Mouse (Mus musculus) C3H10T1/2 (cell line): ENCODE measurements around the gene Clec2l. TPM values are rescaled to one million over a fixed set of nuclear protein-coding genes. Genes with fewer than 3 reads are reported as not detected.

Experiments used
- polyA plus RNA-seq, 2 experiments: library from polyadenylated mRNA; unstranded; fragments of >200 nt; fragmentation: generic; extraction: Trizol; gene quantifications; one replicate each; pipeline ENCODE4 v1.2.1; 2012; ENCODE audit warnings: missing spikeins in 2 of 2

Gene Clec2l
- under 1 TPM; 0.33 to 0.73 TPM for polyA plus RNA-seq

DNA sequence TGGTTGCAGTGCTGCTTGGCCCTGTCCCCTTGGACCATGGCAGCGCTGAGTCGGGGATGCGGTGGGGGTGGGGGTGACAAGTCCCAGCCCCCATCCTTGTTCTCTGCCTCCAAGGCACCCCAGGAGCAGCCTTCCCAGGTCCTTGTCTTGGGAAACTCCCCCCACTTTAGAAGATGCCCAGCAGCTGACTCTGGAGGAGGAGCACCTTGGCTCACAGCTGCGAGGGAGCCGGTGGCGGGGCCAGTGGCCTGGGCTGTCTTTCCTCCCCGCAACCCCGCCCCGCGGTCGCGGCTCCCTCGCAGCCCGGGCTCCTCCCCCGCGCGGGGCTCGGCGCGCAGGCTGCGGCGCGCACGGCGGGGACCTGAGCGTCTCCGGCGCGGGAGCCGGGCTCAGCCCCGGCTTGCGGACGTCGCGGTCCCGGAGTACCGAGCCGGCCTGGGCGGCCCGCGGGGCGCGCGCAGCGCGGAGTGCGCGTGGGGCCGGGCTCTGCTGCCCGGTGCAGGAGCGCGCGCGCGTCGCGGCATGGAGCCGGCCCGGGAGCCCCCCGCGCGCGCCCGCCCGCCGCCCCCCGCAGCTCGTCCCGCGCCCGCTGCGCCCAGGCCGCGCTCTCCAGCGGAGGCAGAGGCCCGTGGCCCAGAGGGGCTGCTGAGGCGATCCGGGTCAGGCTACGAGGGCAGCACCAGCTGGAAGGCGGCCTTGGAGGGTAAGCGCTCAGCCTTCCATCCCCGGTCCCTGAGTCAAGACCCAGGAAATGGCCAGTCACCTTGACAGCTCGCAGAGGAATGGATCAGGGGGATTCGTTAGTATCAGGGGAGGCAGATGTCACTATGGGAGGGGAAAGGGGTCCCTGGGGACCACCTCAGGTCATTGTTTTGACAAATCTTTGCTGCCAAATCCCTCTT lies at the start of gene Clec2l:
Gene Clec2l, plus strand, starts transcription at position 356 of the 902 bp plus-strand sequence.

GRCm38 (mm10) chr6:38636852-38637618 lies 25.8 kb upstream of the Clec2l start, which contains the start of gene Klrg2:
Klrg2 (minus strand) TSS chr6:38637242.

Other genes starting within 250 kb of the Clec2l start
- gene Ubn2, start 229.1 kb upstream of the Clec2l start, polyA plus RNA-seq = 1 to 10 TPM in 1 of 2 experiments, under 1 TPM in 1; 0.39 to 2.8 TPM
- 100 to 1,000 TPM; 116 to 151 TPM for gene Fmc1, start 129.6 kb upstream of the Clec2l start, polyA plus RNA-seq
- gene Luc7l2, start 111.7 kb upstream of the Clec2l start, polyA plus RNA-seq = 10 to 100 TPM in 1 of 2 experiments, 1 to 10 TPM in 1; 3.3 to 20.4 TPM
- 1 to 10 TPM; 2.8 to 5.1 TPM for gene Klrg2, start 25.8 kb upstream of the Clec2l start, polyA plus RNA-seq
- gene Tbxas1, start 212.3 kb downstream of the Clec2l start, polyA plus RNA-seq = under 1 TPM; 0.12 to 0.19 TPM
- gene Hipk2, start 213.1 kb downstream of the Clec2l start, polyA plus RNA-seq = 1 to 10 TPM; 3.2 to 4.8 TPM